32 mouse cellular contexts compared by ENCODE assay signal in genomic region chr13:3825726-3826125, GRCm38 (mm10). TPM values are rescaled to one million over a fixed set of nuclear protein-coding genes. Genes with fewer than 3 reads are reported as not detected.
"Had no signal": no experiment of that assay in that cellular context is flagged by ENCODE, and none has a peak within 500 bp of the region (broad histone marks: within the 10 kb centered on the region; RNA-seq: fewer than 3 reads in every experiment).

No protein-coding gene starts in this region.

- H3K27me3 ChIP-seq: limb, embryonic 13.5 days; liver, embryonic 13.5 days; neural tube, embryonic 12.5 days; neural tube, embryonic 15.5 days had no signal

- H3K4me1 ChIP-seq: limb, embryonic 13.5 days; liver, embryonic 13.5 days; neural tube, embryonic 12.5 days; neural tube, embryonic 15.5 days had no signal

- H3K36me3 ChIP-seq: limb, embryonic 13.5 days; liver, embryonic 13.5 days; neural tube, embryonic 12.5 days; neural tube, embryonic 15.5 days had no signal

- H3K4me2 ChIP-seq: limb, embryonic 13.5 days; liver, embryonic 13.5 days; lung, embryonic 14.5 days; midbrain, embryonic 11.5 days; neural tube, embryonic 12.5 days; neural tube, embryonic 15.5 days had no signal

- H3K9me3 ChIP-seq: limb, embryonic 13.5 days; liver, embryonic 13.5 days; neural tube, embryonic 12.5 days; neural tube, embryonic 15.5 days had no signal

- H3K9ac ChIP-seq: limb, embryonic 13.5 days; liver, embryonic 13.5 days; lung, embryonic 14.5 days; neural tube, embryonic 12.5 days; neural tube, embryonic 15.5 days had no signal

- ATAC-seq: intestine, postnatal 0 days; lung, postnatal 0 days had no signal

- DNase-seq: kidney, adult 2 months; kidney, postnatal 25 days; layer of hippocampus, adult 9-11 months; liver; liver, embryonic 13.5 days; lung, embryonic 14.5 days; midbrain, embryonic 14.5 days; right cerebral cortex, adult 18-20 months; right cerebral cortex, postnatal 14 days; right cerebral cortex, postnatal 4 days; thymus, adult 18-20 months; thymus, postnatal 36 days had no signal

- H3K27ac ChIP-seq: kidney, postnatal 0 days; layer of hippocampus, adult 2 months; limb, embryonic 13.5 days; liver, embryonic 13.5 days; macrophage; neural tube, embryonic 12.5 days; neural tube, embryonic 15.5 days; stomach, postnatal 0 days had no signal

- H3K4me3 ChIP-seq: layer of hippocampus, adult 2 months; limb, embryonic 13.5 days; liver, embryonic 13.5 days; neural tube, embryonic 12.5 days; neural tube, embryonic 15.5 days had no signal

RNA-seq across cellular contexts. Expression of gene Calm4, which starts 11.8 kb away (rescaled TPM):
- total RNA-seq: layer of hippocampus, adult 2 months; layer of hippocampus, postnatal 25 days; left cerebral cortex, adult 18-20 months; left cerebral cortex, postnatal 36 days; megakaryocyte-erythroid progenitor cell, adult 5-6 weeks had no signal
- polyA plus RNA-seq: intestine, postnatal 0 days; kidney, adult 2 months; kidney, embryonic 14.5 days; kidney, postnatal 0 days; large intestine, adult 2 months; limb, embryonic 13.5 days; liver, embryonic 13.5 days; liver, embryonic 16.5 days; lung, embryonic 14.5 days; lung, postnatal 0 days; macrophage; midbrain, embryonic 11.5 days; midbrain, embryonic 14.5 days; midbrain, postnatal 0 days; neural tube, embryonic 12.5 days; stomach, embryonic 14.5 days; urinary bladder, adult 2 months had no signal

RNA-seq across cellular contexts. Expression of gene Calml3, which starts 21.6 kb away (rescaled TPM):
- total RNA-seq: layer of hippocampus, adult 2 months; layer of hippocampus, postnatal 25 days; left cerebral cortex, adult 18-20 months; left cerebral cortex, postnatal 36 days; megakaryocyte-erythroid progenitor cell, adult 5-6 weeks had no signal
- polyA plus RNA-seq: intestine, postnatal 0 days; large intestine, adult 2 months; liver, embryonic 13.5 days; liver, embryonic 16.5 days; lung, embryonic 14.5 days; macrophage; midbrain, embryonic 11.5 days; midbrain, embryonic 14.5 days; midbrain, postnatal 0 days; neural tube, embryonic 12.5 days; neural tube, embryonic 15.5 days had no signal

RNA-seq across cellular contexts. Expression of gene Calm5, which starts 28.2 kb away (rescaled TPM):
- total RNA-seq: layer of hippocampus, adult 2 months; layer of hippocampus, postnatal 25 days; left cerebral cortex, adult 18-20 months; left cerebral cortex, postnatal 36 days; megakaryocyte-erythroid progenitor cell, adult 5-6 weeks; midbrain, postnatal 0 days had no signal
- polyA plus RNA-seq: intestine, postnatal 0 days; kidney, adult 2 months; kidney, embryonic 14.5 days; kidney, postnatal 0 days; large intestine, adult 2 months; limb, embryonic 13.5 days; liver, embryonic 13.5 days; liver, embryonic 16.5 days; lung, embryonic 14.5 days; lung, postnatal 0 days; macrophage; midbrain, embryonic 11.5 days; midbrain, embryonic 14.5 days; midbrain, postnatal 0 days; neural tube, embryonic 12.5 days; neural tube, embryonic 15.5 days; stomach, embryonic 14.5 days; stomach, postnatal 0 days; urinary bladder, adult 2 months had no signal
